Mouse (Mus musculus) intestine, postnatal 0 days (tissue): ENCODE measurements around the gene Sh3d19. TPM values are rescaled to one million over a fixed set of nuclear protein-coding genes. Genes with fewer than 3 reads are reported as not detected.

Experiments
- ATAC-seq: fragments of 200-750 bp; cut with Nextera tagmentation; 2 replicates; pipeline ENCODE4 v1.8.0; 2017; ENCODE audit warnings: mild to moderate bottlenecking, moderate TSS enrichment, moderate library complexity
- H3K27ac ChIP-seq: fragments of 300-500 bp; sonication (generic); 2 replicates; pipeline ENCODE4 v1.5.1; 2014; ENCODE audit warnings: mild to moderate bottlenecking, low read depth, low read length, moderate library complexity
- H3K27me3 ChIP-seq: fragments of 300-500 bp; sonication (generic); replicated peaks from 2 replicates; pipeline ENCODE4 v1.6.1; 2014; ENCODE audit warnings: low read length, mixed read lengths; ENCODE audit not compliant: control insufficient read depth, insufficient read depth
- H3K36me3 ChIP-seq: fragments of 300-500 bp; sonication (generic); 2 replicates; pipeline ENCODE4 v1.6.1; 2014; ENCODE audit warnings: mild to moderate bottlenecking, moderate library complexity; ENCODE audit not compliant: control insufficient read depth, insufficient read depth
- H3K4me1 ChIP-seq: fragments of 300-500 bp; sonication (generic); replicated peaks from 2 replicates; pipeline ENCODE4 v1.6.1; 2014; ENCODE audit warnings: antibody characterized with exemption, low read length, mixed read lengths; ENCODE audit not compliant: control insufficient read depth, insufficient read depth
- H3K4me2 ChIP-seq: fragments of 300-500 bp; sonication (generic); replicated peaks from 2 replicates; pipeline ENCODE4 v1.6.1; 2014; ENCODE audit warnings: low read depth, mild to moderate bottlenecking, moderate library complexity
- H3K4me3 ChIP-seq: fragments of 300-500 bp; sonication (generic); 2 replicates; pipeline ENCODE4 v1.5.1; 2014; ENCODE audit warnings: low read depth, low read length
- H3K9ac ChIP-seq: fragments of 300-500 bp; sonication (generic); 2 replicates; pipeline ENCODE4 v1.6.1; 2014; ENCODE audit warnings: mild to moderate bottlenecking, low read depth, low read length
- H3K9me3 ChIP-seq: fragments of 300-500 bp; sonication (generic); 2 replicates; pipeline ENCODE4 v1.6.1; 2016; ENCODE audit warnings: mixed run types; ENCODE audit not compliant: control insufficient read depth
- CTCF ChIP-seq: sonication (generic); IDR thresholded peaks from 2 replicates; pipeline ENCODE4 v1.5.1; 2016; ENCODE audit warnings: low read depth, mild to moderate bottlenecking, control low read depth, antibody characterized with exemption, moderate library complexity
- WGBS: fragments of 180-500 bp; shearing (Covaris S2); extraction: QIAGEN DNeasy Blood & Tissue Kit; methylation state at CpG from one replicate; pipeline ENCODE4 v1.1.7; 2014; 5-methylcytosine and 5-hydroxymethylcytosine counted together
- polyA plus RNA-seq: library from polyadenylated mRNA; unstranded; fragments of >200 nt; fragmentation: Nextera tagmentation; extraction: Ambion mirVana; gene quantifications from 2 replicates; pipeline ENCODE4 v1.2.1, GENCODE M21; 2015

The Sh3d19 gene
- polyA plus RNA-seq, 1 experiment from 2014 or later = 37.4 TPM

DNA sequence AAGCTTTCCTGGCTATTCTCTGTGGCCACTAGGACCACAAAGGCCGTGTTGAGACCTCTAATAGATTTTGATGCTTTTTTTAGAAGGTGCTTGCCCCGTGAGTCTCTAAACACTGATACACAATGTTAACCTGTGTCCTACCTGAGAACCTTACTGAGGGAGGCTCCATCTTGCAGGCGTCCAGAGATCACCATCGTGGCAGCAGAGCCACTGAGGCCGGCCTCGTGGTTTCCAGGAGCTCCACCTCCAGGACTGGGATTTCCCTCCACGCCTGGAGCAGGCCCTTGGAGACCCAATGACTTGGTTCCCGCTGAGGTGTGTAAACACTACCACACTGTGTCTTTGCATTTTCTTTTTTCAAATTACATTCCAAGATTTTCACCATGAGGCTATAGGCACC, 112.1 kb downstream of the Sh3d19 start:
- H3K4me3 ChIP-seq = no peak overlapping the region
- no peaks in the 10 kb centered on the region for H3K27me3 ChIP-seq
- no peak overlapping the region for H3K27ac ChIP-seq
- peaks cover 58% of the 10 kb centered on the region for H3K36me3 ChIP-seq
- no peaks in the 10 kb centered on the region for H3K4me1 ChIP-seq
- H3K9me3 ChIP-seq = no peaks in the 10 kb centered on the region
- 94% methylated on average over 8 of the region's 8 CpGs for WGBS
- H3K9ac ChIP-seq = no peak overlapping the region
- TF ChIP-seq CTCF = no peak
- H3K4me2 ChIP-seq = no peak overlapping the region
- ATAC-seq = no peak

GRCm38 (mm10) chr3:86085001-86085400, 114.1 kb downstream of the Sh3d19 start:
- no peak overlapping the region for H3K4me2 ChIP-seq
- H3K27ac ChIP-seq = no peak overlapping the region
- peaks cover 59% of the 10 kb centered on the region for H3K36me3 ChIP-seq
- H3K9me3 ChIP-seq = no peaks in the 10 kb centered on the region
- ATAC-seq = no peak
- no peaks in the 10 kb centered on the region for H3K4me1 ChIP-seq
- H3K9ac ChIP-seq = no peak overlapping the region
- H3K4me3 ChIP-seq = no peak overlapping the region
- H3K27me3 ChIP-seq = no peaks in the 10 kb centered on the region
- 95% methylated on average over 19 of the region's 19 CpGs for WGBS
- no peak for TF ChIP-seq CTCF

DNA sequence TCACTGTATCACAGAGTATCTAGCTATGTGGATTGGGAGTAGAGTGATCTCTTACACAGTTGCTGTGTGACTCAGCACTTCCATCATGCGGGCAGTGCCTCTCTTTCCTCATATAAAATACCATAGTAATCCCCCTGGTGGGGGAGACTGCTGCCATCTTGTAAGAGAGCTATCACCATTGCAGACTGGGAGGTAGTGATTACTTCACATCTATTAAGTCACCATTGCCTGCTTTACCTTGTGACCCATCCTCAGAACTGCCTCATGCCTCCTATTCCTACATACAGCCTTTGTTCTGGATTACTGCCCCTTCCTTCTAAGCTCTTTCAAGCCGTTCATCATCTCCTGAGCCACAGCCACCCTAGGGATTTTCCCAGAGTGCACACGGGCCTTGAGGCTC, 117.0 kb downstream of the Sh3d19 start:
- Histone ChIP-seq H3K27me3 (no peaks in the 10 kb centered on the region), H3K36me3 (peaks cover 59% of the 10 kb centered on the region), H3K9ac (no peak overlapping the region), H3K4me1 (no peaks in the 10 kb centered on the region), H3K4me3 (no peak overlapping the region), H3K27ac (no peak overlapping the region), H3K4me2 (no peak overlapping the region), H3K9me3 (no peaks in the 10 kb centered on the region)
- ATAC-seq = no peak
- WGBS = 89% methylated on average over 3 of the region's 3 CpGs
- TF ChIP-seq CTCF = no peak

- no peak for ATAC-seq
- no peak for TF ChIP-seq CTCF
- whole genome bisulfite sequencing = 76% methylated on average over 6 of the region's 6 CpGs
- no peak overlapping the region for H3K4me3 ChIP-seq
- H3K4me1 ChIP-seq = no peaks in the 10 kb centered on the region
- no peaks in the 10 kb centered on the region for H3K9me3 ChIP-seq
- no peak overlapping the region for H3K27ac ChIP-seq
- H3K9ac ChIP-seq = no peak overlapping the region
- no peaks in the 10 kb centered on the region for H3K27me3 ChIP-seq
- no peak overlapping the region for H3K4me2 ChIP-seq
- H3K36me3 ChIP-seq = peaks cover 33% of the 10 kb centered on the region
These were observed 122.4 kb downstream of the Sh3d19 start for GRCm38 (mm10) chr3:86093213-86093845.

DNA sequence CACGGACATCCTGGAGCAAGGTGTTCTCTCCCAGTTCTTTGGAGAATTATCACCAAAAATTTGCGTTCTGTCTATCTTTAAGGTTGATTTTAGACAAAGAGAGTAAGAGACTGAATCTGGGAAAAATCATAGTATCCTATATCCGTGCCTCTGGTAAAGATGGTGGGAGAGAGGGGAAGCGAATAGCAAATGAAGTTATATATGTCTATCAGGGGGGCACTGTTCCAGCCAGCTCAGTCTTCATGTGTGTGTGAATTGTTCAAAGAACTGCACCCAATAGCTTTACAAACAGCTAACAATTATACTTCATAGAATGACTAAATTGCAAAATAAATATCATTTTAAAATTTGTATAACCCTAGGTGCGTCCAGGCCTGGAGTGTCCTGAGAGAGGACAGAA, 123.0 kb downstream of the Sh3d19 start:
- H3K4me2 ChIP-seq = no peak overlapping the region
- H3K9me3 ChIP-seq = no peaks in the 10 kb centered on the region
- peaks cover 33% of the 10 kb centered on the region for H3K36me3 ChIP-seq
- 88% methylated on average over 5 of the region's 5 CpGs for WGBS
- H3K9ac ChIP-seq = no peak overlapping the region
- no peak overlapping the region for H3K4me3 ChIP-seq
- H3K27ac ChIP-seq = no peak overlapping the region
- H3K27me3 ChIP-seq = no peaks in the 10 kb centered on the region
- H3K4me1 ChIP-seq = no peaks in the 10 kb centered on the region
- no peak for TF ChIP-seq CTCF
- ATAC-seq = no peak

DNA sequence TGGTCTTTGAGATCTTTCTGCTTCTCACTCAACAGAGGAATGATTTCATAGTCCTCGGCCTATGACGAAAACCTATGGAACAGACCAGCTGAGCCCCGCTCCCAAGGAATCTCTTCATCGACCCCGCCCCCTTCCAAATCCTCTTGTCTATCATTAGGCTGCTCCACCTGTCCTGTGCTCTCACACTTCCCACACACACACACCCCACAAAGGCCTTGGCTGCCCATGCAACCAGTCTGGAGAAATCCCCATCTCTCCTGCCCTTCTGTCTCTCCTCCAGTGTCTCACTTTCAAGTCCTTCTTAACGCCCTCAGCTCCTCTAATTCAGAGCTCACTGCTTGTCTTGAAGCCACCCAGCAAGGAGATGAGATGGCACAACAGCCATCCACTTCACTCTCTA, 131.0 kb downstream of the Sh3d19 start:
- no peaks in the 10 kb centered on the region for H3K4me1 ChIP-seq
- no peaks in the 10 kb centered on the region for H3K9me3 ChIP-seq
- H3K4me3 ChIP-seq = no peak overlapping the region
- H3K4me2 ChIP-seq = no peak overlapping the region
- TF ChIP-seq CTCF = no peak
- no peaks in the 10 kb centered on the region for H3K27me3 ChIP-seq
- H3K36me3 ChIP-seq = peaks cover 62% of the 10 kb centered on the region
- no peak for ATAC-seq
- H3K27ac ChIP-seq = no peak overlapping the region
- 90% methylated on average over 6 of the region's 6 CpGs for WGBS
- H3K9ac ChIP-seq = no peak overlapping the region
